Mouse (Mus musculus) Patski (cell line): ENCODE measurements around the gene Slc2a5. TPM values are rescaled to one million over a fixed set of nuclear protein-coding genes. Genes with fewer than 3 reads are reported as not detected.

Source experiments
- ATAC-seq: fragments of 100-300 bp; one replicate; pipeline ENCODE4 v1.8.0; 2021
- CTCF ChIA-PET: fragments of 350-600 bp; sonication (Branson Sonifier 250); formaldehyde crosslinking; loops from one replicate; lab custom pipeline; 2022; ENCODE audit warnings: inconsistent platforms; lab: Charles Lee
- POLR2A ChIA-PET: fragments of 350-600 bp; sonication (Branson Sonifier 250); formaldehyde crosslinking; loops from one replicate; lab custom pipeline; 2022; ENCODE audit warnings: antibody characterized with exemption, inconsistent platforms; lab: Charles Lee
- DNase-seq: peaks from one replicate; pipeline ENCODE4 v3.0.0-alpha.2; 2011; ENCODE audit warnings: low read depth, low spot score
- H3K27me3 ChIP-seq: fragments of 371-371 bp; one replicate; pipeline ENCODE4 v1.5.1; 2021
- CTCF ChIP-seq: fragments of 100-300 bp; IDR thresholded peaks from one replicate; pipeline ENCODE4 v1.5.1; 2021
- in situ Hi-C: fragments of 300-500 bp; cut with MboI; formaldehyde crosslinking; loops from 3 replicates; pipeline ENCODE4 v1.11.1; 2018; ENCODE audit warnings: low pct_unique_long_range_greater_than_20kb, mixed read lengths
- polyA plus RNA-seq: library from polyadenylated mRNA; unstranded; gene quantifications from one replicate; pipeline ENCODE4 v1.2.3, GENCODE M21; 2021

Slc2a5 gene
- polyA plus RNA-seq, 1 experiment from 2014 or later, result not detected

DNA sequence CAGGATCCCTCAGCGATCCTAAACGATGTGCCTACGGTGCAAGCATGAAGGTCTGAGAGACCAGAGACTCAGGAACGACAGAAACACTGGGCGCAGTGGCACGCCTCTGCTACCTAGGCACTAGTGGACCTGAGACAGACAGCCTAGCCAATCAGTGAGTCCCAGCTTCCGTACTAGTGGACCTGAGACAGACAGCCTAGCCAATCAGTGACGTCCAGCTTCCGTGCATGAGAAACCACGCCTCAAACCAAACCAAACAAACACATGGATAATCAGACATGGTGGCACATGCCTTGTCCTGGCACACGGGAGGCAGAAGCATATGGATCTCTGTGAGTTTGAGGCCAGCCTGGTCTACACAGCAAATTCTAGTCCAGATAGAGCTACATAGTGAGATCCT is 69.2 kb downstream of the Slc2a5 start:
- ATAC-seq, result no peak
- H3K27me3 ChIP-seq, result no peaks in the 10 kb centered on the region
- no peak for DNase-seq
- POLR2A ChIA-PET, result no interaction called here
- in situ Hi-C loops, result loop anchor here (5.0 kb wide), 1 partner anchor 34 kb away; no protein-coding TSS in a partner anchor
- TF ChIP-seq CTCF, result no peak
- CTCF ChIA-PET, result interaction anchor here (3.2 kb wide), 1 partner anchor 12 kb away, joined by 10 read pairs; no protein-coding TSS in a partner anchor

DNA sequence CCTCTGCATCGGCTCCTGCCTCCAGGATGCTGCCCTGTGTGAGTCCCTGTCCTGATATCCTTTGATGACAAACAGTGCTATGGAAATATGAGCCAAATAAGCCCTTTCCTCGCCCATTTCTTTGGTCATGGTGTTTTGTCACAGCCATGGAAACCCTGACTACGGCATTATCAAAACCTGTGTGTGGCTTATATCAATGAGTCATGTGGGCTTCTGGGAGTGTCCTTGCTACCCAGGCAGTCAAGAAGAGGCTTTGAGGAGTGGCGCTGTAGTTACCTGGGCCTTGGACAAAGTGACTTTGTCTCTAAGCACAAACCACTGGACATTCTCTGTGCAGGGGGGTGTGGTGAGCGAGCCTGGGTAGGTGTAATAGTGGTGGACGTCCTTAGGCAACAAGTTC is 73.1 kb downstream of the Slc2a5 start:
- CTCF ChIA-PET, result no interaction called here
- no peak for TF ChIP-seq CTCF

More for the DNA sequence above, 73.1 kb downstream of the Slc2a5 start:
- POLR2A ChIA-PET, result no interaction called here
- DNase-seq (no peak), ATAC-seq (no peak)
- in situ Hi-C loops, result no loop called here
- no peaks in the 10 kb centered on the region for H3K27me3 ChIP-seq

Other genes starting within 250 kb of the Slc2a5 start
- 23.3 TPM for gene Spsb1, start 164.2 kb upstream of the Slc2a5 start, polyA plus RNA-seq
- 39.5 TPM for gene H6pd, start 110.3 kb upstream of the Slc2a5 start, polyA plus RNA-seq
- 0.50 TPM for gene Gpr157, start 31.9 kb upstream of the Slc2a5 start, polyA plus RNA-seq
- gene Slc2a7, start 29.7 kb downstream of the Slc2a5 start, polyA plus RNA-seq, result not detected
- not detected for gene Car6, start 82.0 kb downstream of the Slc2a5 start, polyA plus RNA-seq
- gene Eno1, start 117.4 kb downstream of the Slc2a5 start, polyA plus RNA-seq, result 47.1 TPM
- gene Rere, start 162.4 kb downstream of the Slc2a5 start, polyA plus RNA-seq, result 155 TPM